Mouse (Mus musculus): ENCODE data around the gene St6gal1.

GRCm38 (mm10) chr16:23308012-23308554, 83.5 kb downstream of the St6gal1 start:
- TF ChIP-seq POLR2A (IDR thresholded peaks at IDR 0.05; ENCODE audit: borderline replicate concordance, extremely low read depth, insufficient read depth, insufficient read length, poor library complexity, severe bottlenecking) (no peak), CTCF (IDR thresholded peaks at IDR 0.05; ENCODE audit: borderline replicate concordance, extremely low read depth, insufficient read depth, insufficient read length) (no peak)

All from brain, embryonic 14.5 days (tissue).